Mouse (Mus musculus) small intestine, adult 2 months (tissue): ENCODE measurements around the gene Slc10a1. TPM values are rescaled to one million over a fixed set of nuclear protein-coding genes. Genes with fewer than 3 reads are reported as not detected.
"Not testable (repeated sequence)": the region's sequence is repeated elsewhere in the genome, so short reads cannot be mapped to it uniquely, and the experiment has no call there.

Experiments used
- H3K27ac ChIP-seq: fragments of 200-500 bp; 2 replicates; pipeline ENCODE4 v1.5.1; 2012; ENCODE audit warnings: low read depth, low read length, control low read depth, inconsistent platforms; ENCODE audit not compliant: insufficient read depth
- H3K27me3 ChIP-seq: fragments of 200-500 bp; 2 replicates; pipeline ENCODE4 v1.6.1; 2012; ENCODE audit warnings: mild to moderate bottlenecking, moderate library complexity, low read length, inconsistent platforms; ENCODE audit not compliant: control insufficient read depth, insufficient read depth
- H3K36me3 ChIP-seq: fragments of 200-500 bp; 2 replicates; pipeline ENCODE4 v1.6.1; 2012; ENCODE audit warnings: mild to moderate bottlenecking, low read length, control low read depth, inconsistent platforms; ENCODE audit not compliant: control insufficient read depth, insufficient read depth
- H3K4me1 ChIP-seq: fragments of 200-500 bp; 2 replicates; pipeline ENCODE4 v1.6.1; 2012; ENCODE audit warnings: low read length, inconsistent platforms, mixed read lengths; ENCODE audit not compliant: control insufficient read depth, insufficient read depth, insufficient read length
- H3K4me3 ChIP-seq: fragments of 200-500 bp; 2 replicates; pipeline ENCODE4 v1.5.1; 2012; ENCODE audit warnings: low read depth, mild to moderate bottlenecking, control low read depth, inconsistent platforms, low read length, moderate library complexity
- CTCF ChIP-seq: fragments of 200-500 bp; IDR thresholded peaks from 2 replicates; pipeline ENCODE4 v1.5.1; 2012; ENCODE audit warnings: low read depth, mild to moderate bottlenecking, control low read depth, inconsistent platforms, low read length, moderate library complexity, mixed read lengths; ENCODE audit not compliant: insufficient replicate concordance, insufficient read length; ENCODE audit errors: extremely low read depth
- POLR2A ChIP-seq: fragments of 200-500 bp; IDR thresholded peaks from 2 replicates; pipeline ENCODE4 v1.6.1; 2012; ENCODE audit warnings: low read depth, mild to moderate bottlenecking, control low read depth, inconsistent platforms, low read length, moderate library complexity
- WGBS: fragments of 180-500 bp; shearing (Covaris S2); methylation state at CpG from one replicate; pipeline ENCODE4 v1.1.7; 2018; 5-methylcytosine and 5-hydroxymethylcytosine counted together
- polyA plus RNA-seq: library from polyadenylated mRNA; depleted of rRNA; stranded (reverse); fragments of >200 nt; gene quantifications from 2 replicates; pipeline ENCODE4 v1.2.3, GENCODE M21; 2012

The Slc10a1 gene
- polyA plus RNA-seq, 1 experiment: not detected

DNA sequence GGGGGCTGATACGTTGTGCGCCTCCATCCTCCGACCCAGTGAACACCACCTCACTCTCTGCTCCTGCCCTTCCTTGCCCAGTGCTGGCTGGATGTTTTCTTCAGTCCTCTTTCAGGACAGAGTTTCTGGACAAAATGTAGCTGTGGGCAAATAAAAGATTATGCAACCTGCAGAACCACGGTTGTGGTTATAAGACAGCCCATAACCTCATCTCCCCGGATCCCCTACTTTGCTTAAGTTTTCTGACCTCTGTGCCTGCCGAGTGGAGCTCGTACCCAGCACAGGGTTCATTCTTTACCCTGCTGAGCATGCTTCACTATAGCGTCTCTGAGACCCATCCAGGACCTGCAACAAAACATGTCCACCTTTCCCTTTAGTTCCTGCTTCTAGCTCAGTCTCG lies 587 bp downstream of the Slc10a1 start:
- H3K27me3 ChIP-seq: no peaks in the 10 kb centered on the region
- 78% methylated on average over 9 of the region's 9 CpGs for WGBS
- TF ChIP-seq POLR2A (no peak), CTCF (no peak)
- H3K4me1 ChIP-seq: no peaks in the 10 kb centered on the region
- no peak overlapping the region for H3K4me3 ChIP-seq
- no peak overlapping the region for H3K27ac ChIP-seq
- no peaks in the 10 kb centered on the region for H3K36me3 ChIP-seq

DNA sequence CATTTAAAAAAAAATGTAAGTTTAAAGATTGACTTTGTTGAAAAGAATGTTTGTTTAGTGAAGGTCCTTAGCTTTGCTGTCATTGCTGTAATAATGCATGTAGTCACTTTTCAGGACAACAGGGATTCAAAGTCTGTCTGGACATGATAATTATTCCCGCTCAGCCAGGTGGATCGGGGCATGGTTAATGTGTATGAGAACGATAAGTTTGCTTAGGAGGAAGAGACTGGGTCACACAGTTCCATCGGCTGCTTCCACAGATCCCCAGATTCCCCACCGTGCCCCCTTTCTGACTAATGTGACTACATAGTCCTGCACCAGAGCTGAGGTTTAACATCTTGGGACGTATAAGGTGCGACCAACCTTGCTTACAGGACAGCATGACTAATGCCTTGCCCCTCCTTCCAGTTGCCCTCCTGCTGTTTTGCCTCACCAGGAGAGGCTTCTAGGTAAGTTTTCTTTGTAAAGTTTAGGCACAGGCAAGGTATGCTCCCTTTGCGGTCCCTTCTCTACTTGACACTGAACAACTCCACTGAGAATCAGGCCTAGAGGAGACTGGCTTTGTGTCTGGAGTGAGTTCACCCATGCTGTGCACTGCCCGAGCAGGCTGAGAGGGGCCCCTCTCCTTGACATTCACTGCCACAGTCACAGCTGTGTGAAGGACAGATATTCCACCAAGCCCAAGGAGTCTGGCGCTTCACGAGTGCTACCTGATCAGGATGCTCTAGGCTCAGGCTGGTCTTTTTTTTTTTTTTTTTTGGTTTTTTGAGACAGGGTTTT lies 2.3 kb downstream of the Slc10a1 start:
- TF ChIP-seq CTCF (no peak), POLR2A (no peak)
- 50% methylated on average over 11 of the region's 11 CpGs for WGBS
- no peak overlapping the region for H3K4me3 ChIP-seq
- no peak overlapping the region for H3K27ac ChIP-seq
- H3K36me3 ChIP-seq: 0 out of 2 replicates have a peak, but pooled peaks cover 2% of the 10 kb centered on the region
- H3K4me1 ChIP-seq: no peaks in the 10 kb centered on the region
- H3K27me3 ChIP-seq: no peaks in the 10 kb centered on the region

DNA sequence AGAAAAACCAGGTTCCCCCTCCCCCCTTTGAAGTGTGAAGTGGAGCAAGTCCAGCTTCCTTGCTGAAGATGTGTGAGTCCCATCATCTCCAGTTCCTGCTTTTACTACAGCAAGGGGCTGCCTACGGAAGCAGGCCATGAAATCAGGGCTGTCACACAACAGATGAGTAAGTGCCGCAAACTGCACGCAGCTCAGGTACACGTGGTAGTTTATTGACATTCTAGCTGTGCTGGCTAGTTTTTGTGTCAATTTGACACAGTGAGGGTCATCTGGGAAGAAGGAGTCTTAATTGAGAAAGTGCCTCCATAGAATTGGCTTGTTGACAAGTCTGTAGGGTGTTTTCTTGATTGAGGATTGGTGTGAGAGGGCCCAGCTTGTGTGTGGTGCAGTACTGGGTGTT lies 5.9 kb downstream of the Slc10a1 start:
- Histone ChIP-seq H3K4me3 (no peak overlapping the region), H3K27me3 (no peaks in the 10 kb centered on the region), H3K27ac (no peak overlapping the region), H3K36me3 (peaks cover 12% of the 10 kb centered on the region), H3K4me1 (no peaks in the 10 kb centered on the region)
- WGBS: 85% methylated on average over 4 of the region's 4 CpGs
- no peak for TF ChIP-seq POLR2A
- no peak for TF ChIP-seq CTCF

DNA sequence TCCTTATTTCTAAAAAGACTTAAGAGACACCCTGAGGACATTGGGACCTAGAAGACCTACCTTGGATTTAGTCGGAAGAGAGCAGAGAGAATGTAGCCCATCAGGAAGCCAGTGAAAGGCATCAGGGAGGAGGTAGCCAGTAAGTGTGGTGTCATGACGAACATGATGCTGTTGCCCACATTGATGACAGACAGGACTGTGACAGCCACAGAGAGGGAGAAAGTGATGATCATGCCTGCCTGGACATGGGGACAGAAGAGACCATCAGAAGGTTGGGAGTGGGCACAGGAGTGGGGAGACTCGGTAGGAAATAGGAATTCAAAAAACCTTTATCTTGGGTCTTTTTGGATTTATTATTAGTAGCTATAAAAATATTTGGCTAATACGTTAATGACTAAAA lies 10.5 kb downstream of the Slc10a1 start:
- H3K27ac ChIP-seq: no peak overlapping the region
- WGBS: 71% methylated on average over 4 of the region's 4 CpGs
- no peak overlapping the region for H3K4me3 ChIP-seq
- H3K4me1 ChIP-seq: no peaks in the 10 kb centered on the region
- TF ChIP-seq POLR2A (no peak), CTCF (no peak)
- H3K36me3 ChIP-seq: peaks cover 51% of the 10 kb centered on the region
- H3K27me3 ChIP-seq: no peaks in the 10 kb centered on the region

DNA sequence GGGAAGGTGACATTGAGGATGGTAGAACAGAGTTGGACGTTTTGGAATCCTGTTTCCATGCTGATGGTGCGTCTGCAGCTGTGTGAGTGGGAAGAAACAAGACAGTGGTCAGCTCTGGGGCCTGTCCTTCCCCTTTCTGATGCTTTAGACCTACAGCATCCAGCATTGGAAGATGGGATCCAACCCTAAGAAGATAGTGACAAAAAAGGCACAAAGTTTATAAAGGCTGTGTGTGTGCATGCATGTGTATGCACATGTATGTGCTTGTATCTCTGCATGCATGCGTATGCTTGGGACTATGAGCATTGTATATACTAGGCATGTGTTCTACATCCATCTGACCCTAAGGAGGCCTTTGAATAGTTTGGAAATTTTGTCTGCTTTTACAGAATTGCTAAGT lies 12.5 kb downstream of the Slc10a1 start:
- H3K4me3 ChIP-seq: no peak overlapping the region
- no peaks in the 10 kb centered on the region for H3K27me3 ChIP-seq
- H3K27ac ChIP-seq: no peak overlapping the region
- peaks cover 4% of the 10 kb centered on the region; the same call in 1 of the 2 replicates for H3K4me1 ChIP-seq
- WGBS: 77% methylated on average over 3 of the region's 3 CpGs
- TF ChIP-seq POLR2A (no peak), CTCF (no peak)
- peaks cover 66% of the 10 kb centered on the region for H3K36me3 ChIP-seq

DNA sequence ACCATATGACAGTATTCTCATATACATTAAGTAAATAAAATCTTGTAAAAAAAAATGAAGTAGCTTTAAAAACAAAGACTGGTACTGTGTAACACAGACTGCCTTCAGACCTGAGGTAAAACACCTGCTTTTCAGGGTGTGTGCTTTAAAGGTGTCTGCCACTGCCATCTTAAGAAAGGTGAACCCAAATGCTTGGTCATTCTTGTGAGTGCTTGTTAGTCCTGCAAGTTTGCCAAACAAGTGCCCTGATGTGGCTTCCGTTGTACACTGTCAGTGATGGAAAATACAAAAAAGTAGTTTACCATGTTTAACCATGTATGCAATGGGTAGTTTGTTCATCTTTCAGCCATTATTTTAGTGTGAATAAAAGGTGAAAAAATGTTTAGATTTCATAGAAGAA lies 16.0 kb downstream of the Slc10a1 start:
- no peaks in the 10 kb centered on the region for H3K27me3 ChIP-seq
- no peak overlapping the region for H3K4me3 ChIP-seq
- WGBS: 84% methylated on average over 1 of the region's 1 CpGs
- H3K4me1 ChIP-seq: peaks cover 4% of the 10 kb centered on the region
- H3K27ac ChIP-seq: no peak overlapping the region
- H3K36me3 ChIP-seq: peaks cover 77% of the 10 kb centered on the region
- no peak for TF ChIP-seq POLR2A
- TF ChIP-seq CTCF: no peak

DNA sequence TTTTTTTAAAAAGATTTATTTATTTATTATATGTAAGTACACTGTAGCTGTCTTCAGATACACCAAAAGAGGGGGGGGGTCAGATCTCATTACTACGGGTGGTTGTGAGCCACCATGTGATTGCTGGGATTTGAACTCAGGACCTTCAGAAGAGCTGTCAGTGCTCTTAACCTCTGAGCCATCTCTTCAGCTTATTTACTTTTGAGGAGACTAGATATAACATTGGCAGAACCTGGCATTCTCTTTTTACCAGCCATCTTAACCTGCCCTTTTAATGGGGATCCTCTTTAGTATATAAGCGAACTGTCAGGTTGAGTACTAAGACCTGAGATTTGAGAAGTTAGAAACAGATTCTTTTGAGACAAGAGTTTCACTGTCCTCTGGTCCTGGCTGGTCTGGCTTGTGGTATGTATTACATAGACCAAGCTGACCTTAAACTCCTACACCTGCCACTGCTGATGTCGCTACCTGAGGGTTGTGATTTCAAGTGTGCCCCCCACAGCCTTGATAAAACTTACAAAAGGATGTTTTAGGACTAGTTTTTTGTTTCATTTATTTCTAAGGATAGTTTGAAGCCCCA lies 16.8 kb downstream of the Slc10a1 start:
- peaks cover 77% of the 10 kb centered on the region for H3K36me3 ChIP-seq
- H3K27me3 ChIP-seq: no peaks in the 10 kb centered on the region
- H3K4me3 ChIP-seq: no peak overlapping the region
- TF ChIP-seq CTCF (no peak), POLR2A (no peak)
- WGBS: 79% methylated on average over 3 of the region's 3 CpGs
- no peak overlapping the region for H3K27ac ChIP-seq
- peaks cover 4% of the 10 kb centered on the region for H3K4me1 ChIP-seq

DNA sequence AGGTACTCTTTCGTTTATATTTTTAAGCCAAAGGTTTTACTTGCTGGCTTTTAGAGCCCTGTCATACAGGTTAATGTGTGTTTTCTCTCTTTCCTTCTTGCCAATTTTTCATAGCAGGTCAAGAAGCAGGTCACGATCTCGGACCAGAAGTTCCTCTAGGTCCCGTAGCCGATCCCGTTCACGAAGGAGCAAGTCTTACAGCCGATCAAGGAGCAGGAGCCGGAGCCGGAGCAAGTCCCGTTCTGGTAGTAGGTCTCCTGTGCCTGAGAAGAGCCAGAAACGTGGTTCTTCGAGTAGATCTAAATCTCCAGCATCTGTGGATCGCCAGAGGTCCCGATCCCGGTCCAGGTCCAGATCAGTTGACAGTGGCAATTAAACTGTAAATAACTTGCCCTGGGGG lies 18.9 kb downstream of the Slc10a1 start:
- not testable (repeated sequence) for H3K4me1 ChIP-seq, H3K4me3 ChIP-seq, H3K27ac ChIP-seq, H3K27me3 ChIP-seq
- WGBS: 80% methylated on average over 16 of the region's 16 CpGs
- H3K36me3 ChIP-seq: peaks cover 64% of the 10 kb centered on the region
